Mouse (Mus musculus): ENCODE measurements around the gene Fbxw5.

GRCm38 (mm10) chr2:25457022-25457896 lies 43.3 kb upstream of the Fbxw5 start:
- TF ChIP-seq CTCF (conservative IDR thresholded peaks at IDR 0.05; ENCODE audit: low read length) (no peak), NANOG (IDR thresholded peaks at IDR 0.05; ENCODE audit: borderline replicate concordance, low read length) (no peak), POU5F1 (IDR thresholded peaks at IDR 0.05; ENCODE audit: borderline replicate concordance, low read length) (no peak)

All from E14TG2a.4 (cell line).